Mouse (Mus musculus) neural tube, embryonic 15.5 days (tissue): Measurements from ENCODE around the gene Unc5a. TPM values are rescaled to one million over a fixed set of nuclear protein-coding genes. Genes with fewer than 3 reads are reported as not detected.

Experiments used
- ATAC-seq: fragments of 200-750 bp; cut with Nextera tagmentation; 2 replicates; pipeline ENCODE4 v1.8.0; 2017; ENCODE audit warnings: mild to moderate bottlenecking, moderate TSS enrichment, moderate library complexity; ENCODE audit not compliant: low FRiP score
- H3K27ac ChIP-seq: fragments of 300-500 bp; sonication (generic); replicated peaks from 2 replicates; pipeline ENCODE4 v1.5.1; 2015; ENCODE audit warnings: mild to moderate bottlenecking, inconsistent platforms
- H3K27me3 ChIP-seq: fragments of 300-500 bp; sonication (generic); replicated peaks from 2 replicates; pipeline ENCODE4 v1.6.1; 2015; ENCODE audit warnings: inconsistent platforms
- H3K36me3 ChIP-seq: fragments of 300-500 bp; sonication (generic); 2 replicates; pipeline ENCODE4 v1.6.1; 2015; ENCODE audit warnings: inconsistent platforms
- H3K4me1 ChIP-seq: fragments of 300-500 bp; sonication (generic); 2 replicates; pipeline ENCODE4 v1.6.1; 2015; ENCODE audit warnings: inconsistent platforms
- H3K4me2 ChIP-seq: fragments of 300-500 bp; sonication (generic); 2 replicates; pipeline ENCODE4 v1.6.1; 2015; ENCODE audit warnings: inconsistent platforms, mild to moderate bottlenecking, moderate library complexity
- H3K4me3 ChIP-seq: fragments of 300-500 bp; sonication (generic); replicated peaks from 2 replicates; pipeline ENCODE4 v1.5.1; 2015; ENCODE audit warnings: mild to moderate bottlenecking, inconsistent platforms
- H3K9ac ChIP-seq: fragments of 300-500 bp; sonication (generic); replicated peaks from 2 replicates; pipeline ENCODE4 v1.6.1; 2015; ENCODE audit warnings: mild to moderate bottlenecking, inconsistent platforms
- H3K9me3 ChIP-seq: fragments of 300-500 bp; sonication (generic); replicated peaks from 2 replicates; pipeline ENCODE4 v1.6.1; 2016; ENCODE audit warnings: inconsistent platforms
- WGBS: fragments of 180-500 bp; shearing (Covaris S2); methylation state at CpG from one replicate; pipeline ENCODE4 v1.1.7; 2015; ENCODE audit warnings: mixed read lengths; 5-methylcytosine and 5-hydroxymethylcytosine counted together
- polyA plus RNA-seq: library from polyadenylated mRNA; unstranded; fragments of >200 nt; fragmentation: Nextera tagmentation; extraction: Ambion mirVana; gene quantifications from 2 replicates; pipeline ENCODE4 v1.2.1, GENCODE M21; 2015

Unc5a gene
- polyA plus RNA-seq, 1 experiment from 2014 or later = 12.7 TPM

- Histone ChIP-seq H3K27ac (no peak overlapping the region), H3K9ac (no peak overlapping the region)
These were observed 29.6 kb downstream of the Unc5a start for GRCm38 (mm10) chr13:54978804-54979203.

GRCm38 (mm10) chr13:54980957-54981356 lies 31.7 kb downstream of the Unc5a start:
- no peak overlapping the region for H3K9ac ChIP-seq
- H3K27me3 ChIP-seq = 0 out of 2 replicates have a peak, but pooled peaks cover 11% of the 10 kb centered on the region
- no peak overlapping the region for H3K27ac ChIP-seq
- peaks cover 40% of the 10 kb centered on the region for H3K4me1 ChIP-seq
- no peak for ATAC-seq
- H3K4me2 ChIP-seq = no peak overlapping the region
- WGBS = 50% methylated on average over 12 of the region's 12 CpGs
- no peak overlapping the region for H3K4me3 ChIP-seq
- no peaks in the 10 kb centered on the region for H3K9me3 ChIP-seq
- no peaks in the 10 kb centered on the region for H3K36me3 ChIP-seq

More at GRCm38 (mm10) chr13:54978804-54979203, 29.6 kb downstream of the Unc5a start:
- Histone ChIP-seq H3K4me1 (peaks cover 51% of the 10 kb centered on the region), H3K27me3 (0 out of 2 replicates have a peak, but pooled peaks cover 11% of the 10 kb centered on the region), H3K4me2 (no peak overlapping the region), H3K36me3 (no peaks in the 10 kb centered on the region), H3K4me3 (no peak overlapping the region), H3K9me3 (no peaks in the 10 kb centered on the region)
- WGBS = 43% methylated on average over 8 of the region's 8 CpGs
- no peak for ATAC-seq

GRCm38 (mm10) chr13:54983001-54983400 lies 33.8 kb downstream of the Unc5a start:
- no peak overlapping the region for H3K4me3 ChIP-seq
- H3K9me3 ChIP-seq = no peaks in the 10 kb centered on the region
- no peak for ATAC-seq
- H3K27me3 ChIP-seq = 0 out of 2 replicates have a peak, but pooled peaks cover 11% of the 10 kb centered on the region
- no peak overlapping the region for H3K9ac ChIP-seq
- H3K36me3 ChIP-seq = no peaks in the 10 kb centered on the region
- H3K4me1 ChIP-seq = peaks cover 44% of the 10 kb centered on the region
- no peak overlapping the region for H3K27ac ChIP-seq
- WGBS = 81% methylated on average over 8 of the region's 8 CpGs
- no peak overlapping the region for H3K4me2 ChIP-seq

GRCm38 (mm10) chr13:54983614-54984013 lies 34.4 kb downstream of the Unc5a start:
- H3K27ac ChIP-seq = no peak overlapping the region
- ATAC-seq = no peak
- no peak overlapping the region for H3K4me3 ChIP-seq
- WGBS = 82% methylated on average over 2 of the region's 2 CpGs
- H3K27me3 ChIP-seq = 0 out of 2 replicates have a peak, but pooled peaks cover 11% of the 10 kb centered on the region
- no peak overlapping the region for H3K9ac ChIP-seq
- no peaks in the 10 kb centered on the region for H3K36me3 ChIP-seq
- no peak overlapping the region for H3K4me2 ChIP-seq
- no peaks in the 10 kb centered on the region for H3K9me3 ChIP-seq
- peaks cover 48% of the 10 kb centered on the region for H3K4me1 ChIP-seq

GRCm38 (mm10) chr13:54987405-54987804 lies 38.2 kb downstream of the Unc5a start:
- Histone ChIP-seq H3K4me2 (no peak overlapping the region), H3K36me3 (peaks cover 2% of the 10 kb centered on the region; the same call in 1 of the 2 replicates), H3K9ac (0 out of 2 replicates have a peak overlapping the region, but pooled peaks have one; percentile 26), H3K27me3 (peaks cover 2% of the 10 kb centered on the region; the same call in 1 of the 2 replicates), H3K4me3 (no peak overlapping the region), H3K4me1 (peaks cover 20% of the 10 kb centered on the region), H3K9me3 (no peaks in the 10 kb centered on the region), H3K27ac (no peak overlapping the region; the same call in 1 of the 2 replicates)
- 21% methylated on average over 9 of the region's 9 CpGs for WGBS
- peak; percentile 36; the same call in 1 of the 2 replicates for ATAC-seq

- H3K27ac ChIP-seq = no peak overlapping the region
- H3K27me3 ChIP-seq = peaks cover 5% of the 10 kb centered on the region
- WGBS = 50% methylated on average over 7 of the region's 7 CpGs
- no peak overlapping the region for H3K4me3 ChIP-seq
- H3K36me3 ChIP-seq = peaks cover 4% of the 10 kb centered on the region; the same call in 1 of the 2 replicates
- H3K4me2 ChIP-seq = no peak overlapping the region
- no peaks in the 10 kb centered on the region for H3K9me3 ChIP-seq
- no peak overlapping the region for H3K9ac ChIP-seq
- no peak for ATAC-seq
- H3K4me1 ChIP-seq = peaks cover 20% of the 10 kb centered on the region
These were observed 39.1 kb downstream of the Unc5a start for GRCm38 (mm10) chr13:54988181-54988760.

GRCm38 (mm10) chr13:54992215-54992614 lies 43.0 kb downstream of the Unc5a start:
- no peak for ATAC-seq
- 80% methylated on average over 7 of the region's 7 CpGs for WGBS
- H3K27me3 ChIP-seq = peaks cover 5% of the 10 kb centered on the region

GRCm38 (mm10) chr13:54994576-54994975 lies 45.4 kb downstream of the Unc5a start:
- H3K4me3 ChIP-seq = no peak overlapping the region
- no peaks in the 10 kb centered on the region for H3K9me3 ChIP-seq
- H3K9ac ChIP-seq = no peak overlapping the region
- 9% methylated on average over 4 of the region's 4 CpGs for WGBS
- H3K27me3 ChIP-seq = peaks cover 5% of the 10 kb centered on the region
- ATAC-seq = no peak
- H3K27ac ChIP-seq = no peak overlapping the region
- peaks cover 17% of the 10 kb centered on the region for H3K36me3 ChIP-seq
- peaks cover 21% of the 10 kb centered on the region for H3K4me1 ChIP-seq
- no peak overlapping the region for H3K4me2 ChIP-seq

More at GRCm38 (mm10) chr13:54992215-54992614, 43.0 kb downstream of the Unc5a start:
- Histone ChIP-seq H3K4me1 (peaks cover 37% of the 10 kb centered on the region), H3K4me2 (no peak overlapping the region), H3K4me3 (no peak overlapping the region), H3K9me3 (no peaks in the 10 kb centered on the region), H3K9ac (no peak overlapping the region), H3K27ac (no peak overlapping the region), H3K36me3 (peaks cover 4% of the 10 kb centered on the region; the same call in 1 of the 2 replicates)

- H3K4me1 ChIP-seq = peaks cover 21% of the 10 kb centered on the region
- 45% methylated on average over 6 of the region's 6 CpGs for WGBS
- no peaks in the 10 kb centered on the region for H3K9me3 ChIP-seq
- no peak overlapping the region for H3K9ac ChIP-seq
- no peak overlapping the region for H3K4me3 ChIP-seq
- H3K27ac ChIP-seq = no peak overlapping the region
- peaks cover 5% of the 10 kb centered on the region for H3K27me3 ChIP-seq
- no peak for ATAC-seq
- peaks cover 22% of the 10 kb centered on the region for H3K36me3 ChIP-seq
- no peak overlapping the region for H3K4me2 ChIP-seq
These were observed 46.0 kb downstream of the Unc5a start for GRCm38 (mm10) chr13:54995161-54995560.

- no peaks in the 10 kb centered on the region for H3K9me3 ChIP-seq
- H3K27ac ChIP-seq = no peak overlapping the region
- WGBS = 88% methylated on average over 8 of the region's 8 CpGs
- peaks cover 21% of the 10 kb centered on the region for H3K4me1 ChIP-seq
- H3K9ac ChIP-seq = no peak overlapping the region
- ATAC-seq = no peak
- H3K4me2 ChIP-seq = no peak overlapping the region
- no peak overlapping the region for H3K4me3 ChIP-seq
- H3K27me3 ChIP-seq = peaks cover 10% of the 10 kb centered on the region
- H3K36me3 ChIP-seq = peaks cover 23% of the 10 kb centered on the region
These were observed 48.4 kb downstream of the Unc5a start for GRCm38 (mm10) chr13:54997568-54997967.

- WGBS = 89% methylated on average over 10 of the region's 10 CpGs
- H3K4me1 ChIP-seq = peaks cover 4% of the 10 kb centered on the region; the same call in 1 of the 2 replicates
- H3K9me3 ChIP-seq = no peaks in the 10 kb centered on the region
- H3K9ac ChIP-seq = no peak overlapping the region
- peaks cover 18% of the 10 kb centered on the region for H3K27me3 ChIP-seq
- H3K27ac ChIP-seq = no peak overlapping the region
- peaks cover 32% of the 10 kb centered on the region for H3K36me3 ChIP-seq
- ATAC-seq = no peak
- H3K4me3 ChIP-seq = no peak overlapping the region
- no peak overlapping the region for H3K4me2 ChIP-seq
These were observed 51.2 kb downstream of the Unc5a start for GRCm38 (mm10) chr13:55000433-55000832.

- no peaks in the 10 kb centered on the region for H3K9me3 ChIP-seq
- H3K4me3 ChIP-seq = no peak overlapping the region
- H3K4me2 ChIP-seq = no peak overlapping the region
- no peak overlapping the region for H3K9ac ChIP-seq
- H3K27ac ChIP-seq = no peak overlapping the region
- WGBS = 87% methylated on average over 10 of the region's 10 CpGs
- H3K36me3 ChIP-seq = peaks cover 32% of the 10 kb centered on the region
- no peak for ATAC-seq
- peaks cover 10% of the 10 kb centered on the region; the same call in 1 of the 2 replicates for H3K4me1 ChIP-seq
- H3K27me3 ChIP-seq = peaks cover 20% of the 10 kb centered on the region
These were observed 52.9 kb downstream of the Unc5a start for GRCm38 (mm10) chr13:55002090-55002489.
